Mouse (Mus musculus): ENCODE results near the gene Fam78a. TPM values are rescaled to one million over a fixed set of nuclear protein-coding genes. Genes with fewer than 3 reads are reported as not detected.
"Not testable (repeated sequence)": the region's sequence is repeated elsewhere in the genome, so short reads cannot be mapped to it uniquely, and the experiment has no call there.

The Fam78a gene
- total RNA-seq, 2 experiments from 2014 or later, result 2.4 TPM

- DNase-seq (ENCODE audit: low spot score in 2 of 2), result no peak
Measured at GRCm38 (mm10) chr2:32046009-32046408, 38.6 kb downstream of the Fam78a start.

GRCm38 (mm10) chr2:32045375-32045774, 39.3 kb downstream of the Fam78a start:
- no peak for DNase-seq (ENCODE audit: low spot score in 2 of 2)

- DNase-seq (ENCODE audit: low spot score in 2 of 2), result no peak
Measured at GRCm38 (mm10) chr2:32043836-32044235, 40.8 kb downstream of the Fam78a start.

- DNase-seq (ENCODE audit: low spot score in 2 of 2), result no peak
Measured at GRCm38 (mm10) chr2:32041087-32041486, 43.6 kb downstream of the Fam78a start.

GRCm38 (mm10) chr2:32040646-32041045, 44.0 kb downstream of the Fam78a start:
- DNase-seq (ENCODE audit: low spot score in 2 of 2), result not testable (repeated sequence)

- DNase-seq (ENCODE audit: low spot score in 2 of 2), result no peak
Measured at GRCm38 (mm10) chr2:32038661-32039081, 46.0 kb downstream of the Fam78a start.

GRCm38 (mm10) chr2:32037279-32037858, 47.3 kb downstream of the Fam78a start:
- no peak for DNase-seq (ENCODE audit: low spot score in 2 of 2)

GRCm38 (mm10) chr2:32034206-32034605, 50.5 kb downstream of the Fam78a start:
- DNase-seq (ENCODE audit: low spot score in 2 of 2), result no peak

GRCm38 (mm10) chr2:32033436-32033835, 51.2 kb downstream of the Fam78a start:
- DNase-seq (ENCODE audit: low spot score in 2 of 2), result no peak

GRCm38 (mm10) chr2:32029636-32030035, 55.0 kb downstream of the Fam78a start:
- no peak for DNase-seq (ENCODE audit: low spot score in 2 of 2)

GRCm38 (mm10) chr2:32024372-32024771, 60.3 kb downstream of the Fam78a start:
- no peak for DNase-seq (ENCODE audit: low spot score in 2 of 2)

GRCm38 (mm10) chr2:32020229-32020628, 64.4 kb downstream of the Fam78a start:
- DNase-seq (ENCODE audit: low spot score in 2 of 2), result no peak

GRCm38 (mm10) chr2:32019704-32020103, 65.0 kb downstream of the Fam78a start:
- no peak for DNase-seq (ENCODE audit: low spot score in 2 of 2)

- no peak for DNase-seq (ENCODE audit: low spot score in 2 of 2)
Measured at GRCm38 (mm10) chr2:32008716-32009115, 75.9 kb downstream of the Fam78a start.

- no peak for DNase-seq (ENCODE audit: low spot score in 2 of 2)
Measured at GRCm38 (mm10) chr2:32008311-32008710, 76.3 kb downstream of the Fam78a start.

Small RNAs within 50 kb of the gene (microRNA-seq; reads per million reads assigned to microRNA genes)
- gene Mir7674, result 0.79 reads per million

Other genes starting within 250 kb of the Fam78a start
- 1 to 10 TPM; 1.1 to 2.2 TPM for gene Fibcd1, start 238.9 kb downstream of the Fam78a start, total RNA-seq (2021)
- gene Lamc3, start 197.6 kb downstream of the Fam78a start, total RNA-seq (2021), result 10 to 100 TPM; 18.7 to 19.6 TPM
- 10 to 100 TPM; 31.2 to 49.5 TPM for gene Aif1l, start 134.7 kb downstream of the Fam78a start, total RNA-seq (2021)
- gene Nup214, start 110.4 kb downstream of the Fam78a start, total RNA-seq (2021), result 10 to 100 TPM; 71.1 to 86.6 TPM
- 1 to 10 TPM; 5.5 to 6.3 TPM for gene Plpp7, start 10.7 kb upstream of the Fam78a start, total RNA-seq (2021)
- gene Prrc2b, start 66.2 kb upstream of the Fam78a start, total RNA-seq (2021), result 100 to 1,000 TPM; 148 to 158 TPM
- gene Pomt1, start 151.7 kb upstream of the Fam78a start, total RNA-seq (2021), result 10 to 100 TPM; 36.7 to 40.4 TPM
- 10 to 100 TPM; 88.3 to 98.2 TPM for gene Uck1, start 175.3 kb upstream of the Fam78a start, total RNA-seq (2021)
- 10 to 100 TPM; 78.6 to 80.4 TPM for gene Golga2, start 202.5 kb upstream of the Fam78a start, total RNA-seq (2021)
- gene Swi5, start 203.2 kb upstream of the Fam78a start, total RNA-seq (2021), result 100 to 1,000 TPM; 225 to 237 TPM